Mouse (Mus musculus): ENCODE measurements around the gene Tex26. TPM values are rescaled to one million over a fixed set of nuclear protein-coding genes. Genes with fewer than 3 reads are reported as not detected.

Gene Tex26
- total RNA-seq, 2 experiments from 2014 or later: not detected

DNA sequence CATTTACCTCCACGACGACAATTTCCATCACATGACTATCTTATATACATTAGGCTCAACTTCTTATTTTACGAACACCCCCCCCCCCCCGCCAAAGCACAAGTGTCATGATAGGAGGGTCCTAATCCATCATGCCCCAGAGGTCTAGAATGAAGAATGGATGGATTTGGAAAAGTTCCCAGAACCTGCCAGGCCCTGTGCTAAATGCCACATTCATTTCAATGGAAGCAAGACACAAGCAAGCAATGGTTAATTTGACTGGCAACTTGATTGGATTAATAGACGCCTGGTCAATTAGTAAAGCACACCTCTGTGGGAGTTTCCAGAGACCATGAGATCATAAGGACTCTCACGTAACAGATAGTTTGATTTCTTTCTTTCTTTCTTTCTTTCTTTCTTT is 77.7 kb downstream of the Tex26 start:
- intact Hi-C loops (cut with DNase I): no loop called here
- no peak for DNase-seq (ENCODE audit: low spot score in 2 of 2)

Other genes starting within 250 kb of the Tex26 start
- 10 to 100 TPM in 1 of 2 experiments, 1 to 10 TPM in 1; 6.5 to 13.3 TPM for gene Alox5ap, start 174.9 kb upstream of the Tex26 start, total RNA-seq (2021)
- 10 to 100 TPM; 12.7 to 14.5 TPM for gene Medag, start 27.9 kb upstream of the Tex26 start, total RNA-seq (2021)
- gene Wdr95, start 89.0 kb downstream of the Tex26 start, total RNA-seq (2021): under 1 TPM; 0.53 to 0.85 TPM
- 100 to 1,000 TPM; 388 to 390 TPM for gene Hsph1, start 196.7 kb downstream of the Tex26 start, total RNA-seq (2021)
- gene B3glct, start 238.6 kb downstream of the Tex26 start, total RNA-seq (2021): 10 to 100 TPM; 14.8 to 16.3 TPM